Mouse (Mus musculus): Measurements from ENCODE around the gene Filip1.

The Filip1 gene

DNA sequence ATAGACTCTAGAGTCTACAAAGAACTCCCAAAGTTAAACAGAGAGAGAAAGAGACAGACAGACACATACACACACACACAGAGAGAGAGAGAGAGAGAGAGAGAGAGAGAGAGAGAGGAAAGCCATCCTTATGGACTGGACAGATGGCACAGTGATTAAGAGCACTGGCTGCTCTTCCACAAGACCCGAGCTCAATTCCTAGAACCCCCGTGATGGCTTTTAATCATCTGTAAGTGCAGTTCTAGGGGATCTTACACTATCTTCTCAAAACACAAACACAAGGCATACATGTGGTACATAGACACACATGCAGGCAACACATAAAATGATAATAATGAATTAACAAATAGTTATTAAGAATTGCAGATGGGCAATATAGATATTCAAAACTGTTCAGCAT lies 64.3 kb downstream of the Filip1 start:
- no peak for DNase-seq (ENCODE audit: low read depth, low spot score)

DNA sequence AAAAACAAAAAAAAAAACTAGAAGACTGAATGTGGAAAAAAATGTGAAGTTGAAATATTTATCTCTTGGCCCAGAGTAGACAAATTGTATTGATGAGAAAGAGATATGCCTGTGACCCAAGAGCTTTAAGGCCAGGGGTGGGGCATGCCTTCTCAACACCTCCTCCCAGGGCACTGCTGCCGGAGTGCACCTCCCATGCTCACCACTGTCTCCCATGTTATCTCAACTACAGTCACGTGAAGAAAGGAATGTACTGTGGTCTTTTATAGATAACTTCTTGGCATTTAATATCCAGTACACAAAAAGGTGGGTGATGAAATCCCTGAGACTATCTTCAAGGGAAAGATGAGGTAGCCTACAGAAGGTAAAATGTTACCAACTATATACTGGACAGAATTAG lies 64.7 kb downstream of the Filip1 start:
- no peak for DNase-seq (ENCODE audit: low read depth, low spot score)

DNA sequence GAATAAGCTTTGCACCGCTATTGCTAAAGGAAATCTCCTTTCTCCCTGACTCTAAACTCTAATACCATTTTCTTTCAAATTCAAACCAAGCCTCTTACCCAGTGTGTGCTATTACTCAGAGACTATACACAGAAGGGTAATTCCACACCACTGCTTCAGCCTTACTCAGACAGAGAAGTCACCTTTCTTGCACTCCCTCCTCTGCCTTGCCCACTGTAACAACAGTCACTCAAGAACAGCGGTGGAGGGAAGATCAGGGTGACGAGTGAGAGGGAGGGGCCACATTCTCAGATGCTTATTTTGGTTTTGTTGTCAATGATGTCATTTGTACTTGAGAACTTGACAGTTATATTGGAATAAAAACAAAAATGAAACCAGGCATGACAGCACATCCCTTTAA lies 65.2 kb downstream of the Filip1 start:
- no peak for DNase-seq (ENCODE audit: low read depth, low spot score)

DNA sequence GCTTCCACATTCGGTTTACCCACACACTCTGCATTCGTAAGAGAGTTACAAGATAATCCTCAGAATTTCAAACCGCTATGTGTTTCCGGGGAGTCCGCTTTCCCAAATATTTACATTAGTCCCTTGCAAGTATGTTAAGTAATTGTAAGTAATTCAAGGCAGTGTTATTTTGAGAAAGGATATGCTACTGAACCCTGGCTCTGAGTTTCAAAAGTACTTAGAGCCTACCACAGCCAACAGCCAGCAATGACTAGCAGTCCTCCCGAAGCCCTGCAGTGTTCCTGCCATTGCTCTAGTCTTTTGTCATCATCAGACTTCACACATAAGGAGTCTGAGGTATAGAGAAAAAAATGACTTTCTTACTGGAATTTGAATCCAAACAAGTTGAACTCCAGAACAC lies 67.8 kb downstream of the Filip1 start:
- no peak for DNase-seq (ENCODE audit: low read depth, low spot score)

DNA sequence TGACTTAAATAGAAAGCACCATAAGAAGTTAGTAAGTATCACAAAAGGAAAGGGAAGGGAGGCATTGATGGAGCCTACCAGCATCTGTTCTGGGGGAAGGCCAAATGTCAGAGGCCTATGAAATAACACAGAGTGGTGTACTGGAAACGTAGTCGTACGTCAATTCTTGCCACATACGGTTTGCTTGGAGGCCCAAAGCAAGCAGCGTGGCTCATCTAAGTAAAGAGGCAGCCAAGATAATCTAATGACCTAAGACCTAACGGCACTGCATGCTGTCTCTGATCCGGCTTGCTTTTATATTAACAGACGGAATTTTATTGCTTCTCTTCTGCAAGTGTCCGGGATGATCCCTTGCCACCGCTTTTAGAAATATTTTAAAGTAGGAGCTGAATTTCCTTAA lies 68.7 kb downstream of the Filip1 start:
- DNase-seq (ENCODE audit: low read depth, low spot score) = no peak

DNA sequence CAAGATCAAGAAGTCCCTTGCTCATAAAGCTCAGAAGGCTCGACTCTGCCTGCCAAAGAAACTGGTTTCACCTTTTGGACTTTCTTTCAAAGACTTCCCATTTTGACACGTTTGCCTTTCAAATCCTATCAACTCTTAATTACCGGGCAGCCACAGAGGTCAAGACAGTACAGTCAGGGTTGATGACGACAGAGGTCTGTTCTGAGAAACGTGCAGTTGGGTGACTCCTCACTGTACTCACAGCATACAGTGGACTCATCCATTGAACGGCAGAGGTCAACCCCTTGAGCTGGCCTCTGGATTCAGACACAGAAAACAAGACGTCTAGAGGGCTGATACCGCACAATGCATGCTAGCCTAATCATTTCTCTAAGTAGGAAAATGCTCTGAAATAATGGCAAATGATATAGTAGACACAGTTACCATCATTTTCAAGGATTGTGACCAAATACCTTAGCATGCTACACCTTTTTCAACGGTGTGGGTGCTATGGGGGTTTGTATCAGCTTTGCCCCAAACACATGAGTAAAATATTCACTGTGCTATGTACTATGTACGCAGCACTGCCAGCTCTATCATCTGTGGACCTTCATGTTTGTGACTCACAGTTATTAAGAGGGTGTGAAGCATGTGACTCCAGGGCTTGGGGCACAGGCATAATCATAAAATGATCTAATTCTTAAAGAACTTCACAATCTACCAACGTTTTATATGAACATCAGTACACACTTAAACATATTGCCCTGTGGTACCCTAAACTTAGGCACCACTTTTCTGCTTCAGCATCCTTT lies 74.0 kb downstream of the Filip1 start:
- DNase-seq (ENCODE audit: low read depth, low spot score) = no peak

DNA sequence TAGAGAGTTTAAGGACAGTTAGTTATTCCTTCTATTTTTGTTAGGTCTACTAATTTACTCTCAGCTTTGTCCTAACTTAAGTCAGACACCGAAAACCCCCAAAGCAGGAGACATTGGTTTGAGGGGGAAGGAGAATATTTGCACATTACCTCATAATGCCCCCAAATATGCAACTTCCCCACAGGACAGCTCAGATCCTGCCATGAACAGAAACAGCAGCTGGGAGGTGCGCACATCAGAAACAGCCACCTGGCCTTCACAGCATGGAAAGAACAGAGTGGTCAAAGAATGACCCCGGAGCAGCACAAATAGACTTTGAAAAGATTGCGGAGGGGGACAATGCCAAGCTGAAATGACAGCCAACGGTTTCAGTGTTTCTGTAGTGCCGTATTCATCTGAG lies 75.1 kb downstream of the Filip1 start:
- no peak for DNase-seq (ENCODE audit: low read depth, low spot score)

DNA sequence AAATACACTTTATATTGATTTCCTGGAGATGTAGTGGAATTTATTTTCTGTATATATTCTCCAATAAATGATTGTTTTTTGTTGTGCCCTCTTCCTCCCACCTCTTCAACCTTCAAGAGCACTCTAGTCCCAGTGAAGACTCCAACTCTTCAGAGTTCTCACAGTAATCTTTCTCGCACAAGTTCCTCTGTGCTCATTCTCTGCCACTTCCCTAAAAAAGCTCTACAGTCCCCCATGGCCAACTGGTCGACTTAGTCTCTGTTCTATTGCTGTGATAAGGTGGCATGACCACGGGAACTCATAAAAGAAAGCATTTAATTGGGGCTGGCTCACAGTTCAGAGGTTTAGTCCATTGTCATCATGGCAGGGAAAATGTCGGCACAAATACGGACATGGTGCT lies 80.1 kb downstream of the Filip1 start:
- no peak for DNase-seq (ENCODE audit: low read depth, low spot score)

DNA sequence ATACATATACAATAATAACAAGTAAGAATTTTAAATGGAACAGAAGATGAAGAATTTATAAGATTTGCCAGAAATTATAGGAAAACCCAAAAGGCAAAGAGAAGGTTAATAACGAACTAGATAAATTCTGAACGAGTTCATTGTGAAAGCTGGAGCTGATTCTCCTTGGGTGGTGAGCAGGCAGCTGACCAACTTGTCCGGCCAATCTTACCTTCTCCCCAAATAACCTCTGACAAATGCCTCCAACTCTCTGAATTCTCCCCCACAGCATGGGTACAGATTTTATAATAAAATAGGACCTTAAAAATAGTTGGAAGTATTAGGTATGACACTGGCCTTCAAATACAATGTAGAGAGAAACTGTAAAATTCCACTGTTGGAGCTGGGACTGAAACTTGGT lies 84.6 kb downstream of the Filip1 start:
- no peak for DNase-seq (ENCODE audit: low read depth, low spot score)

DNA sequence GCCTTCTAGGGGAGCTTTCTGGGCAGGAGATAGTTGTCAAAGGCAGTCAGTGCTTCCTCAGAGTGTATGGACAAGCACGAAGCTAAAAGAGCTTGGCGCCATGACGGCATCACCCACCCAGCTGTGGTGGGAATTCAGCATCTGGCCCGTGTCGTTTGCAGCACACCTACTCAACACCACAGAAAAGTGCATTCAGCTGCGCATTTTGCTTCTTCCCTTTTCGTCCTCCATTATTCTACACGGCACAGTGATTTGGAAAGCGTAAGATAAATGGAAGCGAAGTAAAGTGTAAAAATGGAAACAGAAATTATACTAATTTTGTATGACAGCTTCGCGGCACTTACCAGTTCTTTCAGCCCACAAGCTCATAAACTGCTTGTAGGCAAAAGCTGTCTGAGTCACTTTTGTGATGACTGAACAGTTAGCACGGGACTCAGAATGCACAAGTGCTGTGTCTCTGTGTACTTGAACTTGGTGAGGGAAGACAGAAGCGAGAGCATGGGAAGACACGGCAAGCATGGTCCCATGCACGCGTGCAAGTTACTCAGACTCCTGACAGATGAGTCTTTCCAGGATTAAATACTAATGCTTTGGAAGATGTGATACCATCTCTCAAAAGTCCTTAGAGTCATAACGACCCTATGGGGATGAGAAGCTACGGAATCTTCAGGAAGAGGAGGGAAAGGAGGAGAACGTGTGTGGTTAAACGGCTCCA lies 85.3 kb downstream of the Filip1 start:
- no peak for DNase-seq (ENCODE audit: low read depth, low spot score)

DNA sequence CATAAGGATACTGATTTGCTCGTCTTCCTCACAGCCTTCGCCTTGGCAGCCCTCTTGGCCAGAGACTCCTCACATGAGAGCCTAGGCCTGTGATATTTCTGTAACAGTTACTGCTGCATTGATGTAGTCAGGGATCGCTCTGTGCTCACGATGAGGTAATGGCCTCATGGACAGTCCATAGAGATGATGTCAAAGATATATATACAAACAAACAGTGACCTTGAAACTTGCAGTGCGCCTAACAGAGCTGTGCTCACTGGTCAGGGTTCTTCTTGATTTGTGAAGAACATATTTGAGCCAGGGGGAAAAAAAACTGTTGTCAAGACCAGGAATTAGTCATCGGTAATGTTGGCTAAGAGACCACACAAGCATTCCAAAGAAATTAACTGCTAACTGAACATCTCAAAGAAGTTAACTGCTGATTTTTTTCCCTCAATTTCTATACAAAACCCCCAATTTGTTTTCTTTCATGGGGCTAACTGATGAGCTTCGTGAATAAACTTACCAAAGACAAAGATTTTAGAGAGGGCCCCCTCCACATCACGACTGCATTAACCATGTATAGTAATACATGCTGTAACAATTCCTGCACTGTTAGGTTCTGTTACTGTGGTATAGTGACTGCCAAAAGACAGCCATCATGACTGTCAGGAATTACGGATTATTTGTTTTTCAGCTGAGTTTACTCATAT lies 86.0 kb downstream of the Filip1 start:
- no peak for DNase-seq (ENCODE audit: low read depth, low spot score)

DNA sequence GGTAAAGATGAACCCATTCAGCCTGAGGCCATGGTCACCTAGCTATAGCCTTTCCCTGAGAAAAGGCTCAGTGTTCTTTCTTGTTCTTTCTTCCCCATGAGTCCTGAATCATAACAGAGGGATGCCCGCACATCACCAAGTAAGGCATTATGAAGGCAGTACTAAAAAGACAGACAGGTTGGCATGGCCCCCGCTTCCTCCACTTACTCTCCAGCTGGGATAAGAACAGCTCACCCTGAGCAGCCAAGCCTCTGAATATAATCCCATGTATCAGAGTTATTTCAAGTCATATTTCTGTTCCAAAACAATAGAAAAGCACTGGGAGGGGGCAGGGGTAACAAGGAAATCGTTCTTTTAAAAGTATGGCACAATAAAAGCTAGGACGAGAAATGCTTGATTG lies 86.7 kb downstream of the Filip1 start:
- no peak for DNase-seq (ENCODE audit: low read depth, low spot score)

DNA sequence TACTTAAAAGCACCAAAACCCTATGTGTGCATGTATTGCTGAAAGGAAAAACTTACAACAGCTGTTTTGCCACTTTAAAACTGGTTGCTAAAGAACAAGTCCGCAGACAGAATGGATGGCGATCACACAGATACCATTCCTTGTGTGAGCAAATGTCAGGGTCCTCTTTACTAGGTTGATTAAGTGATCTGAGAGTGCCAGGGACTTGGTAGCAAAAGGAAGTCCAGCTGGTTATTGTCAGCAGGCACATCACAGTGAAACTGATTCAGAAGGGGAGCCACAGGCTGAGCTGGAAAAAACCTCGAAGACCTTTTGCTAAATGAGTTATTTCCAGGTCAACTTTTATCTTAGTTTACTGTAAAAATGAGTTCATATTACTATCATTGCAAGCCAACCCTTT lies 89.4 kb downstream of the Filip1 start:
- no peak for DNase-seq (ENCODE audit: low read depth, low spot score)

DNA sequence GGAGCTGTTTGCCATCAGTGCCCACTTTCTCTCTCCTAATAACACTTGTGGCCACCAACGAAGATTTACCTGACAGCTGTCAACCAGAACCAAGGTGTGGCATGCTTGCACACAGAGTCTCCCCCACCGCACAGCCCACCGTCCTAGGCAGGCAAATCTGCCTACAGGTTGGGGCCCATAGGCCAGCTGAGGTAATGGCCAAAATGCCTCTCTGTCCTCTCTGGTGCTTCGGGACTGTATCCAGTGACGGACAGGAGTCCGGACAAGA lies 90.2 kb downstream of the Filip1 start:
- no peak for DNase-seq (ENCODE audit: low read depth, low spot score)

DNA sequence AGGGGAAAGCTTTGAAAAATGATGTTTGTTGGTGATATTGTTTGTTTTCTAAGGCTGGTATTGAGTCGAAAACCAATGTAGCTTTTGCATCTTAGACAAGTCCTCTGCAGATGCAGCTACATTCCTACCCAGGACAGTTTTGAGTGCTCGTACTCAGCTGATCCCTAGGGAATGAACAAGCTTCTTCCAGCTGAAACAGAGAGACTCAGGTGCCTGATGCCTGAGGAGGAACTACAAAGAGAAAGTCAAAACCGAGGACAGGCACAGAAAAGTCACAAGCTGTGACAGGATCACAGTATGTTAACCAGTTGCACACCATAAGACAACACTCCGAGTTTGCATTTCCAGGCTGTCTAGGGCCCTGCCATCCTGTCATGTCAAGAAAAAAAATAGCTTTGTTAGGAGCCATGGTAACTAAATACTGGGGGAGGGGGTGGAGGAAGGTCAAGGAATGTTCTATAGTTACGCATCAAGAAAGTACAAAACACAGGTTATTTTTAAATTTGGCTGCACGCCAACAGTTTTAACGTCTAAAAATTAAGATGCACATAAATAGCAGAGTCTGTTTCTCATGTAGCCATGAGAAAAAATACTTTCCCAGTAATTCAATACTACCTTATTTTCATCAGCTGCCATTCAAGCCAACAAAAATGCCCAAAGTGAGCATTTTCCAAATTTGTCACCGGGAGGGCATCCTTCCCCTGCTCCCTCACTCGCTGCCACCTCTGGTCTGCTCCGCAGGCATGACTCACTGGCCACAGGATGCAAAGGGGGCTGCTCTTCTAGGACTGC lies 90.8 kb downstream of the Filip1 start:
- no peak for DNase-seq (ENCODE audit: low read depth, low spot score)

DNA sequence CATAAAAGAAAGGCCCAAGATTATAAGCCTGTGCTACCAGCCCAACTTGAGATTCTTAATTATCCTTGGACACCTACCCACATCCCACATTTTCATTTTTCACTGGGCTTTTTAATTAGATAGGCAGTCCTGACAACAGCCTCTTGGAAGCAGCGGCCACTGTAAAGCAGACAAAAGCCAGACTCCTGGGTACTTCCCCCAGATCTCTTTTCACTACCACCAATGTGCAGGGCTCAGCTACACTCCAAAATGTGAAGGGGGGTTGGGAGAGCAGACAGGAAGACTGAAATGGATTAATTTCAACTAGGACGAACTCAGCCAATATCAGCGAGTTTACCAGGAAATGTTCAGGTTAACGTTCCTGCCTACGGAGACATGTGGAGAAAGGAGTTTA lies 92.1 kb downstream of the Filip1 start:
- DNase-seq (ENCODE audit: low read depth, low spot score) = no peak

DNA sequence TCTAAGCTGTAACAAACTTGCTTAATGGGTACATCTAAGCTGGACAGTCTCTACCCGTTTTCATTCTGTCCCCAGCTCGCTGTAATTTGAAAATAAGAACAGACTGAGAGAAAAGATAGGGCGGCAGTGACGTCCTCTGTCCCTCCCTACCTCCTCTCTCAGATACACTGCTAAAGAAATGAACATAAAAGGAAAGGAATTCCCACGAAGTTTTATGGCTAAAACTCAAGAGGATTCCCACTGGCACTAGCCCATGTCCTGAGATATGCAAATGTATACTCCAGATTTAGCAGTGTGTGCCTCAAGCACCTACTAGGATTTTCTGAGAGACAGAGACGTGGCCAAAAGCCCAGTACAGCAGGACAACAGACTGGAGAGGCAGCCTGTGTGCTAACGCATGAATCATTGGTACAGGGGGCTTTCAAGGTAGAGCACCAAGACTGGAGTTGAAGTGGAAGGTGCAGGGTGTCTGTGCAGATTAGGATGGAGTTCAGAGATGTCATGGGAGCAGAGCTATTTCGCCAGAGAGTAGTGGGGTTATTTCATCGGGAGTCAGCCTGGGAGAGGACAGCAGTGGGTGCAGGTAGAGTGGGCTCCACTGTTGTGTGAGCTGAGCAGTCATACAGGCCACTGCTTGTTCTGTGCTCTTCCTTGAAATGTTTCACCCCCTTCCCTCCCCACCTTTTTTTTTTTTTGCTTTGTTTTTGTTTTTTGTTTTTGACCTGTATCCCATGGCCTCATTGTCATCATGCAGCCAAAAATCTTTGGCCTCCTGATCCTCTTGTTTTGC lies 92.7 kb downstream of the Filip1 start:
- DNase-seq (ENCODE audit: low read depth, low spot score) = no peak

DNA sequence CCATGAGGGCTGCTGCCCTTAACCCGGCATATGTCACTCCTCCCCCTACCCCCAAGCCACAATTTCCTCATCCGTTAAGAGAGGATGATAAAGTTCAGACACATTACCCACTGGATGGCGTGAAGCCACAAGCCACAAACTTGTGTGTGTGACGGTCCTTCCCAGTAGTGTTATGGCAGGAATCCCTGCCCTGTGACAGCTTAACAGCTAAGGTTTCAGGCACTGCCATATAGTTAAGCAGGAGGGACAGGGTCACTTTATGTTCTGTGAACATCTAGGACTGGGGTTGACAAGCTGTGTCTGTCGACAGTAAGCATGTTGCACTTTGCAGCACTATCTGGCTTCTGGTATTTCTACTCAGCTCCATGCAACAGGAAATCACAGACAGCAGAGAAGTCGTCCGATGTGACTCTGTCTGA lies 93.3 kb downstream of the Filip1 start:
- no peak for DNase-seq (ENCODE audit: low read depth, low spot score)

DNA sequence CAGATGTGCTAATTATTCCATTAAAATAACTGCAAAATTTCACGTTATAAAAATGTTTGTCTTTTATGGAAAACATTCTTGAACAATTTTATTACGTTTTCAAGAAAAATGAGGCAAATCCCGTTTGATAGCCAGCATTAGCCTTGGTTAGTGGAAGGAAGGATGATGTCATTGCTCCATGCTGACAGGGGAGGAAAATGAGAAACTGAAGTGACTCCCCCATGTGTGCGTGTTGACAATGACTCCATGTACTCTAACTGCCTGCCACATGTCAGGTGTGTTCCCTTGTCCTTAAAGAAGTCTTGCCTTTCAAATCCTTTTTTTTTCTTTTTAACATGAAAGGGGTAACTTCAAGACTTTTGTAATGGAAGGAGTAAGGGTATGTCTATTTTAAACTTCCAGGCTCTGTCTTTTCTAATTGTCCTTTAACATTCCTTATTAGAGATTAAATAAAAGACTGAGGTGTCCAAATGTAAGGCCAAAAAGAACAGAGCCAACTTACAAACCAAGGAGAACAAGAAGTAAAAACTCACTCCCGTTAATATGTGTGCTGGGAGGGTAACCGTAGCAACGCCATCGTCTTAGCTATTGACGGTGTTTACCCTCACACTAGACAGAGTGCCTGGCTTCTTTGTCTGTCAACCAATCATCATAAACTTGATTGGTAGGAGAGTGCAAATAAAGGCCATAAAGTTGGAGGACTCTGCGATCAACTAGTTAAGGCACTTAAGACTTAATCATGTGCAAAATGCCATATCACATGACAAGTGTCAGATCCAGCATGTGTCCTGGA lies 94.1 kb downstream of the Filip1 start:
- DNase-seq (ENCODE audit: low read depth, low spot score) = no peak

DNA sequence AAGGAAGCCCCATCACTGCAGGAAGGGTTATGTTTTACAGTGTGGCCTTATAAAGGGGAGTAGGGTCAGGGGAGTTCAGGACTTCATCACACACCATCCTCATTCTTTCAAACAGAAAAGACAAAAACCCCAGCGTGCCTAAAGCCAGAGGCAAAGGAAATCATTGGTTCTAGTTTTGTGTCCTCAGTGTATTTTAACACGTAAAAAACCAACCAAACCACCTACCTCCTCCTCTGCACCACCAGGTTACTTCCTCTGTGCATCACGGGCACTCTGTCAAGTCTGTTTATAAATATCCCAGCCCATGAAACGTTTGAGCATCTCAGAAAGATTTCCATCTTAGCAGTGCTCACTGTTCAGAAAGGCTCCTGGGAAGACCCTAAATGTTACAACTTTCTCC lies 98.4 kb downstream of the Filip1 start:
- no peak for DNase-seq (ENCODE audit: low read depth, low spot score)

DNA sequence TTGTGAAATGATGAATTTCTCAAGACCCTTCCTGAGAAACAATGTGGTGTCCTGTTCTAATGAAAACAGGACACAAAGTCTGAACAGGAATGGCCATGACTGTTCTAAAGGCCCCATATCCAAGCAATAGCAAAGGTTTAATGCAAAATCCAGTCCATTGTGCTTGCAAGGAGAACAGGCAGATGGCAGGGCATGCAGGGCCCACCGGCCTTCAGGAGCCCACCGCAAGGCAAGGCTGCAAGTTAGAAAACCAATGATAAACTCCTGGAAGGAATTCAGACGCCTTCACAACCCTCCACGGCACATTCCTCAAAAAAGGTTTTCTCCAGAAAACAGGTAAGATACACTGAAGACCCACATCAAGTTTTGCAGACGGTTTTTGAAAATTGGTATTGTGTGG lies 99.7 kb downstream of the Filip1 start:
- DNase-seq (ENCODE audit: low read depth, low spot score) = no peak
